Mouse (Mus musculus) left cerebral cortex, adult 11 months (tissue): ENCODE data around the gene Sipa1l3.

Experiments used
- DNase-seq: peaks from one replicate; pipeline ENCODE4 v3.0.0; 2022; ENCODE audit warnings: low spot score

The Sipa1l3 gene

DNA sequence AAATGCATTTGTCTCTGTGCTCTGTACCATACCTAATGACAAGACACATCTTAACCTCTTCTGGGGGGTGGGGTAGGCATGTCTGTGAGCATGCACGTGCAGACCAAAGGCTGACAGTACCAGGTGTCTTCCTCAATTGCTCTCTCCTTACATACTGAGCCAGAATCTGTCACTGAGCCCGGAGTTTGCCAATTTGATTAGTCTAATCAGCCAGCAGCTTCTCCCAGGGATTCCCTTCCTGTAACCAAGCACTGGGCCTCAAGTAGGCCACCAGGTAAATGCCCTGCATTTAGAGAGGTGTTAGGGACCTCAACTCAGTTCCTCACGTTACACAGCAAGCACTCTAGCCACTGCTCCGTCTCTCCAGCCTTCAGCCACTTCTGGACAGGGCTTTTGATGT, 38.3 kb downstream of the Sipa1l3 start:
- no peak for DNase-seq

DNA sequence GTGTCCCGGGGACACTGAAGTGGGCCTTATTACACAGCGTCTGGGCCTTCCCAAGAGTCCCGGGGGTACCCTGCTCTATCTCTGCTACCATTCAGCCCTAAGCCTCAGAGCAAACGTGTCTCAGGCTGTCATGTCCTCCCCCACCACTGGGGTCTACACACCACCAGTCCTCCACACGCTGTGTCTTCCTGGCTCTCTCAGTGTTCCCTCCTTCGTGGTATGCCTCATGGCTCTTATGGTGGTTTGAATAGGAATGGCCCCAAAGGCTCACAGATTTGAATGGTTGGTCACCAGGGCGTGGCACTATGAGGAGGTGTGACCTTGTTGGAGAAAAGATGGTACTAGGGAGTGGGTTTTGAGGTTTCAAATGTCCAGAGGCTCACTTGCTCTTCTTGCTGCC, 43.4 kb downstream of the Sipa1l3 start:
- DNase-seq: no peak

DNA sequence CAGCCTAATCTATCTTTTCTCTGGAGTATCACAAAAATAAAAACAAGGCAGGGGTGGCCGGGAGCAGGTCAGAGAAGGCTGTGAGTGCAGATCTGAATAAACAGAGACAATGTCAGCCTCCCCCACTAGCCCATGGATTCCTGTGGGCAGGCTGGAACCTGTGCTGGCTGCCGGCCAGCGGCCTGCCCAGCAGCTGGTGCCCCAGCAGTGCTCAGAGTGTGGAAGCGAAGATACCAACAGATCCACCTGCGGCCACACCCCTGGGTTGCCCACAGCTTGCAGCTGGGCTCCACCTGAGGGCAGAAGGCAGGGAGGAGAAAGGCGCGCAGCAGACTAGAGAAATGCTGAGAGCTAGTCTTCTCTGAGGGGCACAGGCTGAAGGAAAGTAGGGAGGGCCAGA, 47.1 kb downstream of the Sipa1l3 start:
- DNase-seq: no peak

- no peak for DNase-seq
These were observed 48.7 kb downstream of the Sipa1l3 start for GRCm38 (mm10) chr7:29469602-29470344.

DNA sequence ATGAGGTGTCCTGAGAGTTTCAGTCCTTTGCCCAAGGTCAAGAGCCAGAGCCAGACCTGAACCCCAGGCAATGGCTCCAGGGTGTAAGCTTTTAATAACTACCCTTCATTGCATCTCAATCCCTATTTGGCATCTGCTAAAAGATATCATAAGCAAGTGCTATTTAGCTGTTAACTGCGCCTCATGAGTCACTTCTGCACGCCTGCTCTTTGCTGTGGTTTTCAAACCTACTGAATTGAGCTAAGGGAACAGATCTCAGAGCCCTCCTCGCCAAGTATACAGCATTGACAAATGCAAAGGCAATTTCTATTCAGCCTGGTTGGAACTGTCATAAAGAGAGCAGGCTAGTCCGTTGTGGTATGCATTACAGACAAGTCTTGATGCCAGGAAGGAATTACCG, 49.8 kb downstream of the Sipa1l3 start:
- no peak for DNase-seq

- no peak for DNase-seq
These were observed 51.9 kb downstream of the Sipa1l3 start for GRCm38 (mm10) chr7:29466585-29466984.

DNA sequence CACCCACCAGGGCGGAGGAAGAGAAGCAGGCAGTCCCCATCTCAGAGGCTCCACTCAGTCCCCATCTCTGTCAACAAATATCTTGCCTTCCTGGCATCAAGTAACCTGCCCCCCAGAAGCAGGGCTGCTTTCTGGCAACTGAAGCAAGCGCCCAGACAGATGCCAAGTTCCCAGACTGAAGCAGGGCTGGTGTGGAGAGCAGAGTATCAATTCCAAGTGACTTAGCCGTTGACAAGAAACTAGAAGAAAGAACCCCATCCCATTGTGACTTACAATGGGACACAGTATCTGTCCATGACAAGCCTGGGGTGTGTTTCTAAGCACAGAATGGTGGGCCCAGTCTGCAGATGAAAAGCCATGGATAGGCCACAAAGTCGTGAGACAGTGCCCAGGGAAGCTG, 52.7 kb downstream of the Sipa1l3 start:
- no peak for DNase-seq

DNA sequence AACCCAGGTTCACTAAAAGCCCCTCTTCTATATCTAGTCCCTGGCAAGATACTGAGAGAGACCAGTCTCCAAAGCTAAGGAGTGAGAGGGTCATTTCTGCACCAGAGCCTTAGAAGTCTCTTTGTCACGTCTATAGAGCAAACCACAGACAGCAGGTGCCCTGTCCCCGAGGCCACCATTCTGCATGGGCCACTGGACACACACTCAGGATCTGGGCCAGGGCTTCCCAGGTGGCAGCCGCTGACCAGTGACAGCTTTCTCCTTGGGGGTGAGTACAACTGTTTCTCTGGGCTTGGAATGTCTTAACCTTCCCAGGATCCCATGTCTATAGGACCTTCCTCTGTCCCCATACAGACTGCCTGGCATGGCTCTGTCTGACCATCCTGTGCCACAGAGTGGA, 55.6 kb downstream of the Sipa1l3 start:
- DNase-seq: no peak

DNA sequence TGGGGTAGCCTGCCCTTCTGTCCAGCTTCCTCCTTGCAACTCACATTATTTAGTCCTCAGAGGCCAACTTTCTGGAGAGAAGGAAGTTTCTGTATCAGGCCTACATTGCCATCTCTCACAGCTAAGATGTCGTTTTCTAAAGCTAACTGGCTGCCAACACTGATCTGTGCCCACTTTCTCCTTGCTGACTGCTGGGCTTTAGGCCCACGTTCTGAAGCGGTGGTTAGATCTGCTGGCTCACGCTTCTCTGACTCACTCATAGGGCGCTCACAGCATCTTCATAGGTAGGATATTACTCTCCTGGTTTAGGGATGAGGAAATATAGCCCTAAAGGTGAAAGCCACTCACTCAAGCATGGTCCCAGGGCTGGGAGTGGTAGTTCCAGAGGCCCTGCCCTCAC, 56.3 kb downstream of the Sipa1l3 start:
- DNase-seq: no peak

DNA sequence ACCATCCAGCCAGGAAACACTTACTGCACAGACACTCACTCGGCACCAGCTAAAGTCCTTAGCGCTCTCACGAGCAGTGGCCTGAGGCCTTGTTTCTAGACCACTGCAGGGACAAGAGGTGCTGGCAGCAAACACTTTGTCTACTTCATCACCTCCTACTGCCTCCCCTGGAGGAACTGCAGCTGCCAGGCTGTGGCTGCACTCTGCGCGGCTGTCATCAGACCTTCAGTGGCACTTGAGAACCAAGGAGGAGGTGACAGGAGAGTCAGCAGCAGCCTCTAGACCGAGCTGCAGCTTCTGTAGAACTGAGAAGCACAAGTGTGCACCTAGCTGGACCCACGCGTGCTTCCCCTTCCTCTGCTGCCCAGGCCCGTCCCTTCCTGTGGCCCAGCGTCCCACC, 56.9 kb downstream of the Sipa1l3 start:
- no peak for DNase-seq

GRCm38 (mm10) chr7:29458889-29459740, 59.3 kb downstream of the Sipa1l3 start:
- no peak for DNase-seq

DNA sequence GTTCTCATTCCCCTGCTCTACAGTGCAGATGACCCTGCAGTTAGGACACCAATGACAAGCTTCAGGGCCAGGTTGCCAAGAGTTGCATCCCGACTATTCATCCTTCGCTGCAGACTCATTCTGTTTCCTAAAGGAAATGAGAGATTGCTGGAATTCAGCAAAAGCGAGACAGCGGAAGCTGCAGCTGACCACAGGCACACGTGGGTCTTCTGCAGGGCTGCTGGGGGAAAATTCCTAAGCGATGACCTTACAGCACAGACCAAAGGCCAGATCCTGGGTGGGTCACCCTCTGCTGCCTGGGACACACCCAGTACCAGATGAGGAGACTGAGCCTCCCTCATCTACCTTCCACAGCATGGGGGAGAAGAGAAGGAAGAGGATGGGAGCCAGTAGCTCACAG, 60.7 kb downstream of the Sipa1l3 start:
- no peak for DNase-seq

GRCm38 (mm10) chr7:29456716-29457115, 61.7 kb downstream of the Sipa1l3 start:
- no peak for DNase-seq

GRCm38 (mm10) chr7:29455591-29455990, 62.9 kb downstream of the Sipa1l3 start:
- DNase-seq: no peak

DNA sequence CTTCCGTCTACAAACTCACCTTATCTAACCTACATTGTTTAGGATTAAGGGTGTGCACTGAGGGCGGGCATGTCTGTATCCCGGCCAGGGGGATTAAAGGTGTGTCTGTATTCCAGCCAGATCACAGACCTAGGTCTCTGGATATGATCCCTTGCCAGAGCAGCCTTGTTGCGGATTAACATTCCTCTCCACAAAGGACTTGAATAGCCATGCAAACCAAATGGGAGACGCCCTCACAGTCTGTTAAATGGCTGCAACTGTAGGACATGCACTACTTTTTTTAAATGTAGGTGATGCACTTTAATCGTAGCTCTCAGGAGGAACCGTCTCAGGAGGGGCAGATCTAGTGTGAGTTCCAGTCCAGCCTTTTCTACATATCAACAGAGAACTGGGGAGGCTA, 63.5 kb downstream of the Sipa1l3 start:
- no peak for DNase-seq

DNA sequence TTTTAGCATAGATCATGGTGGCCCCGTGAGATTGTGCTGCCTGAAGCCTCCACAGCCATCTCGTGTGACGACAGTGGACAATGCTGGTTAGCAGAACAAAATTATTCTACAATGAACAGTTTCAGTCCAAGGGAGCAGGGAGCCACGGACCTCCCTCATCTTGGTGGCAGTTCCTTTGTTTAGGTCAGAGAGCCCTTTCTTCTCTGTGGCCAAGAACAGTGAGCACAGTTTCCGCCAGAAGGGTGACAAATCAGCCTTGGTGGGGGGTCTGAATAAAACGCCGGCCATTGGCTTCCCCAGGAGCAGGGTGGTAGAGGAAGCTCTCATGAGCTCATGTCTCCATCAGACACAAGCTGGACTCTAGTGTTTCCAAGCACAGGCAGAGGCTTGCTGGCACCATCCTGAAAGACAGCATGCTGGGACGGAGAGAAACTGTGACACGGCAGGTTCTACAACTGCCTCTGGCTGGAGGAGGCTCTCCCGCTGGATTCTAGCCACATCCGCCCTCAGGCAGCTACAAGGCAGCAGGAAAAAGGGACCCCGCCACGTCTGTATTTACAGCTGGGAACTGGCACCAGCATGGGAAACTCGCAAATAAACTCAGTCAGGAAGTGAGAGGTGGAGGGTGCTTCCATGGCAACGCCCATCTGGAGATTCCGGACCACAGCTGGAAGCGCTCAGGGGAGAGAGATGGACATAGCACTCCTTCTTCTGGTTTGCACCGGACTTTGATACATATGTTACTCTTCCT, 65.3 kb downstream of the Sipa1l3 start:
- no peak for DNase-seq

- DNase-seq: no peak
These were observed 66.1 kb downstream of the Sipa1l3 start for GRCm38 (mm10) chr7:29452381-29452780.

DNA sequence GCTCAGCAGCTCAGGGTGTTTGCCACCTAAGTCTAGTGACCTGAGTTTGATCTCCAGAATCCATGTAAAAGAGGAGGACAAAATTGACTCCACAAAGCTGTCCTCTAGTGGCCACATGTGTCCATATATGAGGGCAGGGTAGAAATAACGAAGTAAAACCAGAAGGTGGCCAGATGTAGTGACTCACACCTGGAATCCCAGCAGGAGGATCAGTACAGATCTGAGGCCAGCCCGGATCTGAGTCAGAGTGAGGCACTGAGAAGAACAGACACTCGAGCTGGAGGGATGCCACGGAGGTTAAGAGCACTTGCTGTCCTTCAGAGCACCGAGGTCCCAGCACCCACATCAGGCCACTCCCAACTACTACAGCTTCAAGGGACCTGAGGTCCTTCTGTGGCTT, 68.3 kb downstream of the Sipa1l3 start:
- DNase-seq: no peak

- no peak for DNase-seq
These were observed 69.6 kb downstream of the Sipa1l3 start for GRCm38 (mm10) chr7:29448830-29449229.

GRCm38 (mm10) chr7:29447147-29447829, 71.2 kb downstream of the Sipa1l3 start:
- DNase-seq: no peak

GRCm38 (mm10) chr7:29446156-29446555, 72.3 kb downstream of the Sipa1l3 start:
- DNase-seq: no peak

DNA sequence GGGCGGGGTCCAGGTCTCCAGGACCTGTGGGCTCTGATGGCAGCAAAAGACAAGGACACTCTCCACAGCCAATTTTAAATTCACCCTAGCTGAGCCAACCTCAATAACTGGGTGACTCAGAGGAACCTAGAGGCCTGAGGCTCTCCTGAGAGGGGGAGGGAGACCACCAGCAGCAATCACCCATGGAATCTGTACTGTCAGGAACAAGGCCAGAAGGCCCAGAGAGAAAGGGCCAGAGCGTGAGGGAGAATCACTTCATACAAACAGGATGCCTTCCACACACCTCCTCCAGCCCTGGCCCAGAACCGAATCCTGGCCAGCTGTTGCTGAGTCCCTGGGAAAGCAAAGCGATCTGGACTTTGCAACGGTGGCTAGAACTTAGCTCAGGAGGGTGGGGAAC, 73.9 kb downstream of the Sipa1l3 start:
- DNase-seq: no peak
